Mouse (Mus musculus): ENCODE results near the gene Tesc.
A peak's percentile ranks its signal among the peaks of the same experiment; 100 is the strongest.

The Tesc gene

GRCm38 (mm10) chr5:118044907-118045306 is 17.4 kb downstream of the Tesc start:
- DNase-seq (ENCODE audit: low read depth) = peak; percentile 26

- DNase-seq (ENCODE audit: low read depth) = no peak
Measured at GRCm38 (mm10) chr5:118045385-118045784, 17.8 kb downstream of the Tesc start.

- no peak for DNase-seq (ENCODE audit: low read depth)
Measured at GRCm38 (mm10) chr5:118047091-118047757, 19.7 kb downstream of the Tesc start.

- DNase-seq (ENCODE audit: low read depth) = no peak
Measured at GRCm38 (mm10) chr5:118048412-118048811, 20.9 kb downstream of the Tesc start.

DNA sequence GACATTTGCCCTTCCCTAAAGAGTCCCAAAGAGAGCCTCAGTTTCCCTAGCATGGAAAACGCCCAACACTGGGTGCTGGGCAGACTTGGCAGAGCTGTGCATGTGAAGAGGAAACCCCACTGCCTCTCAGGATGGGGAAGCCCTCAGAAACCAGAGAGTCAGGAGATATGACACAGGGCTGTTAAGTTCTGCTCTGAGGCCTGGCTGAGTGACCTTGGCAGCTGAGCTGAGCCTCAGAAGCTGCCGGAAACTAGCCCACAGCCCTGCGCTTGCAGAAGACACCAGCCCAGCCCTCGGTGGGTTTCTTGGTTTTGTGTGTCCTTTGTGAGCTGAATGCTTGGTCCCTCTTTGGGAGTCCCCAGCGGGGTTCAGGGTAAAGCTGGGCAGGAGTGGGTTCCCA is 21.4 kb downstream of the Tesc start:
- no peak for DNase-seq (ENCODE audit: low read depth)

GRCm38 (mm10) chr5:118050743-118051142 is 23.2 kb downstream of the Tesc start:
- no peak for DNase-seq (ENCODE audit: low read depth)

- DNase-seq (ENCODE audit: low read depth) = no peak
Measured at GRCm38 (mm10) chr5:118051981-118052662, 24.6 kb downstream of the Tesc start.

DNA sequence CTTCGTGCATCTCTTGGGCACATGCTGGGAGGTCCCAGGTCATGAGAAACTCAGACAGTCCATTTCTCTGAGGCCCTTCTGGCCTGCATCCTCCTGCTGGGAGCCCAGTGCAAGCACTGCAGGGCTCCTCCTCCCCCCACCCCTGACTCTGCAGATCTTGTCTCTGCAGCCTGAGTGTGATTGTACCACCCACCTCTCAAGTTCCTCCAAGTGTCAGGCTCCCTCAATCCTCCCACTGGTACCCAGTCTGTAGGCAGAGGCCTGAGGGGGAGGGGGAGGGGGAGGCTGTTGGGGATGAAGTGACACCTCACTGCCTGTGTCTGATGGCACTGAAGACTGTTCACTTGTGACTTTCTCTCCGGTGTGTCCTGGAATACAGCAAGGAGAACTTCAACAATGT is 25.7 kb downstream of the Tesc start:
- no peak for DNase-seq (ENCODE audit: low read depth)

- no peak for DNase-seq (ENCODE audit: low read depth)
Measured at GRCm38 (mm10) chr5:118057508-118058111, 30.1 kb downstream of the Tesc start.

DNA sequence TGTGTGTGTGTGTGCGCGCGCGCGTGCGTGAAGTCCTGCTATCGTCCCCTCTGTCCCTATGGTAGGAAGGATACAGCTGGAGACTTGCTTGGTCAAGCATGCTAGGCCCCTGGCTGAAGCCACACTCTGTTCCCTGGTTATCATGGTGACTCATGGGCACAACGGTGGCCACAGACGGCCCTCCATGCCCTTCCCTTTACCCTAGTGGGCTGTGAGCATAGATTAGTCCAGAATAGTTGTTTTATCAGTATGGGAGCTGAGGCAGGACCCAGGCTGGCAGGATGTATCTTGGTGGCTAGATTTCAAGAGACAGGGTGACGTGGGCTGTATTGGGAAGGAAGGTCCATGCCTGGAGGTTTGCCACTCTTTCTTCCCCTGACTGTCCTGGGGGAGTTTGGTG is 31.3 kb downstream of the Tesc start:
- DNase-seq (ENCODE audit: low read depth) = no peak

DNA sequence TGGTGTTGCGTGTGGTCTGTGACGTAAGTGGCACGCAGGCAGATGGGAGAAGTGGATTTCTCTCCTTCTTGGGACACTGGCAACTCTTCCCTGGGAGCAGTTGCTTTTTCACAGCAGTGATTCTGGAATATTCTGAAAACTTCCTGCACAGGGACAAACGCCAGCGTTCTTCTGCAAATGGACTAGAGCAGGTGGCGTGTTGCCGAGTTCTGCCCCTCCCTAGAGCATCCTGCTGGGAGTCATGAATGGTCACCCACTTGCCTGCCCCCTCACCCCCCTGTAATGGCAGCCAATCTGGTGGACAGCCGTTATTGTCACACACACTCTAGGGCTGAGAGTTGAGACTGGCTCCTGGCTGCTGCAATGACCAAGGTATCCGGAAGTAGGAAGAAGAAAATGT is 32.1 kb downstream of the Tesc start:
- no peak for DNase-seq (ENCODE audit: low read depth)

- no peak for DNase-seq (ENCODE audit: low read depth)
Measured at GRCm38 (mm10) chr5:118061391-118061790, 33.8 kb downstream of the Tesc start.

DNA sequence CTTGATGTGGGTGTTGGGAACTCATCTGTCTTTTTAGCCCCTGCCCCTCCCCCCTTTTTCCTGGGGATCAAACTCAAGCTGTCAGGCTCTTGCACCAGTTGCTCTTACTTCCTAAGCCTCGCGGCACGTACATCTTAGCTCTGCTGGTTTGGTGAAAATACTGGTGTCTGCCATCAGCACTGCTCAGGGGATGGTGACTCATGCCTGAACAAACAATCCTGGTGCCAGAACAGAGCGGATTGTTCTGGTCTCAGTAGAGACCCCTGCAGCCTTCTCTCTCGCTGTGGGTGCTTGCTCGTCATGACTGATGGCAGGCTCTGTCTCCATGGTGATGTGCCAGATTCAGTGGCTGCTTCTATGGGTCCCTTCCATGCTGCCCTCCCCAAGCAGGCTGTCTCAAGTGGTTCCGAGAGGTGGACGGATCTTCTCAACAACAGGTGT is 35.7 kb downstream of the Tesc start:
- DNase-seq (ENCODE audit: low read depth) = peak; percentile 72

DNA sequence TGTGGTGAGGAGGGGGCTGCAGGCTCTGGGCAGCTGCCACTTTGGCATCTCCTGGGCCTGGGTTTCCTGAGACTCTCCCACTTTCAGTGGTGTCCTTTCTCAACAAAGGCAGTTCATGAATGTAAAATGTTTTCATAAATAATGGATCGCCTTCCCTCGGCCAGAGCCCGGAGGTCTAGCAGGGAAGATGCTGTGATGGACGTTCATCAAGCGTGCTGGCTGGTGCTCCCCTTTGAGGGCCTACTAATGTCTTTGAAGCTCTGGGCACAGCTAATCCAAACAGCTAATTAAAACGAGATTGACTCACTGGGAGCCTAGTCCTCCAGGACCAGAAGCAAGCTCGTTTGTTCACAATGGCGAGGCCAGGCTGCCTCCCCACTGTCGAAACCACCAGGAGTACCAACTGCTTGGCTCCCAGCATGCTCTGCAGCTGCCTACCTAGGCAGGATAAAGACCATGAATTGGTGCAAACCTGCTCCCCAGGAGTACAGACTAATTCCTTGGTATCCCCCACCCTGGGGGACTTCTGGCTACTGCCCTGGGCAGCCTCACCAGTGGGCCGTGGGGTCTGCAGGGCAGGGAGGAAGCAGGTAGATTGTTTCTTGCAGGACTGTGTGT is 36.9 kb downstream of the Tesc start:
- no peak for DNase-seq (ENCODE audit: low read depth)

GRCm38 (mm10) chr5:118065516-118066255 is 38.1 kb downstream of the Tesc start:
- DNase-seq (ENCODE audit: low read depth) = no peak

- DNase-seq (ENCODE audit: low read depth) = peak; percentile 81
Measured at GRCm38 (mm10) chr5:118066828-118067227, 39.3 kb downstream of the Tesc start.

GRCm38 (mm10) chr5:118067572-118067971 is 40.0 kb downstream of the Tesc start:
- peak; percentile 31 for DNase-seq (ENCODE audit: low read depth)

GRCm38 (mm10) chr5:118067984-118068494 is 40.5 kb downstream of the Tesc start:
- DNase-seq (ENCODE audit: low read depth) = no peak

DNA sequence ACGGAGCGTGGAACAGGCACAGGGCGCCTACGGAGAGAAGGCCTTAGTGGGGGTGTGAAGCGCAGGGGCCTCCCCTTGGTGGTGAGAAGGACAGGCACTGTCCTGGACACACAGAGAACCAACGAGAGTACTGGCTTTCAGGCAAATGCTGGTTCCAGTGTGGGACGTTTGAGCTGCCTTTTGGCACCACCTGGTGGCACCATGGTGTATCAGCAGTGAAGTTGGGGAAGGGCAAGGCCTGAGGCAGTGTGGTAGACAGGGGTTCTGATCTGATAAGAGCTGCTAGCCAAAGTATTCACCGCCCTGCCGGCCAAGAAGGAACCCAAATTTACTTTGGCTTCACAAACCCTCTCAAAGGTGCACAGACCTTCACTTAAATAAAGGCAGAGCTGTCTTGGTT is 41.8 kb downstream of the Tesc start:
- DNase-seq (ENCODE audit: low read depth) = peak; percentile 81

- DNase-seq (ENCODE audit: low read depth) = no peak
Measured at GRCm38 (mm10) chr5:118071766-118072165, 44.2 kb downstream of the Tesc start.

- DNase-seq (ENCODE audit: low read depth) = no peak
Measured at GRCm38 (mm10) chr5:118073213-118073773, 45.8 kb downstream of the Tesc start.

Data from NIH3T3 (cell line).